Mouse (Mus musculus): ENCODE data around the gene Tchp.
A peak's percentile ranks its signal among the peaks of the same experiment; 100 is the strongest.

Gene Tchp

DNA sequence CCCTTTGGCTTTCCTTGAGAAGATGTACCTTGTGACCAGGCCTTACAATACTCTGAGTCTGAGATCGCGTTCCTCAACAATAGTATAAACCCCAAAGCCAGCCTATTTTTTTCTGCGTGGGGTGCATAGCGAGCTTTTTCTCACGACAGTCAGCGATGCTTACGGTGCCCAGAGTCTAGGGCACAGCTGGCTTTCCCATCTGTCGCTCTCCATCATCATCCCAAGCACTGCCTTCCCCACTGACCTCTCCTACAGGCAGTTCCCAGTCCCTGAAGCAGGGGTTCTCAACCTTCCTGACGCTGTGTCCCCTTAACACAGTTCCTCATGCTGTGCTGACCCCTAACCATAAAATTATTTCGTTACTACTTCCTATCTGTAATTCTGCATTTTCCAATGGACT lies 35.0 kb downstream of the Tchp start:
- DNase-seq = no peak

DNA sequence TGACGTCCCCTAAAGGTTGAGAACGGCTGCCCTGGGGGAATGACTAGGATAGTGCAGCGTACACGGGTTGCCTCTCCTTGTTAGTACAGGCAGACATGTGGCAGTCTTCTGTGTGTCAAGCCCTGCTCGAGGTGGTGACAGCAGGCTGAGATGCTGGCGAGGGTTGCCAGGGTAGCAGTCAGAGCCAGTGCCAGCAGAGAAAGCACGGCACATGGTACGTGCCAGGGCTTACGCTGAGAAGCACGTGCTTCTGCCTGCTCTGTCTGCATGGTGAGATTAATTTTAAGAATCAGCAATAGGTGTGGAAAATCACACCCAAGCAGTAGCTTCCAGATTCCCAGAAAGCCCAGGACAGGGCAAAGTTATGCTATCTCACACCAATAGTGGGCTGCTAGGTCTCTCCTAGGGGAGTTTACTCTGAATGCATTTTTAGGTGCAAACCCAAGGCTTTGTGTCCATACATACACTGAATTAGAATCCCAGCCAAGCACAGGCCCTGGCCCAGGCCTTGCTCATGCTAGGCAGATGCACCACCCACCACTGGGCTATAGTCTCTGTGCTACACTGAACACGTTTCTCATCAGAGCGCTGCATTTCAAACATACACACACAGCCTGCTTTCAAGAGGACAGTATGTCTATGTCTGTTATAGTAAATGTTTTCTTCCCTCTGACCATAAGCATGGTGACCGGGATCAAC lies 35.6 kb downstream of the Tchp start:
- no peak for DNase-seq

DNA sequence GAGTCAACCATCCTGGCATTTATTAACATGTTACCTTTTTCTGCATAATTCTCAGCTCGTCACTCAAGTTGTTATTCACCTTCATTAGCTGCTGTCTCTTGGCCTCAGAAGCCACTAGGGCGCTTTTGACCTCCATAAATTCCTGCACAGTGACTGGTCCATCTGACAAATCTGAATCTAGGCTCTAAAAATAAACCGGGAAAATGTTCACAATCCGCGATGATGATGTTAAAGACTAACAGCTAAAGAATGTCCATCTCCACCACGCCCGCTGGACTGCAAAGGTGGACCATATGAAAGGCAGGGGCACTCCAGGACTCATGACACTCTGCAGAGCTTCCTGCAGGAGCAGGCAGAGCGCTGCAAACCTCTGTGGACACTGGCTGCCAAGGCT lies 36.1 kb downstream of the Tchp start:
- DNase-seq = no peak

DNA sequence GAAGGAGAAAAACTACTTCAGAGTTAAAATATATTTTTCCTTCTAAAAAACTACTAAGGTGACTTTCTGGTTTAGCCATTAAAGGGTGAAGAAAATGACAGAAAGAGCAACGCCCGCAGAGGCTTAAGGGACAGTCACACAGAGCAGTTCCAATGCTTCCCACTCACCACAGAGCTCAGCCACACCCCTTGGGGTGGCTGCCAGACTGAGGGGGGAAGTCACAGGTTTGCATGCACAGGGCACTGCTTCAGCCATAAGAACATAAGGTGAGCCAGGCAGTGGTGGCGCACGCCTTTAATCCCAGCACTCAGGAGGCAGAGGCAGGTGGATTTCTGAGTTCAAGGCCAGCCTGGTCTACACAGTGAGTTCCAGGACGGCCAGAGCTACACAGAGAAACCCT lies 38.0 kb downstream of the Tchp start:
- no peak for DNase-seq

DNA sequence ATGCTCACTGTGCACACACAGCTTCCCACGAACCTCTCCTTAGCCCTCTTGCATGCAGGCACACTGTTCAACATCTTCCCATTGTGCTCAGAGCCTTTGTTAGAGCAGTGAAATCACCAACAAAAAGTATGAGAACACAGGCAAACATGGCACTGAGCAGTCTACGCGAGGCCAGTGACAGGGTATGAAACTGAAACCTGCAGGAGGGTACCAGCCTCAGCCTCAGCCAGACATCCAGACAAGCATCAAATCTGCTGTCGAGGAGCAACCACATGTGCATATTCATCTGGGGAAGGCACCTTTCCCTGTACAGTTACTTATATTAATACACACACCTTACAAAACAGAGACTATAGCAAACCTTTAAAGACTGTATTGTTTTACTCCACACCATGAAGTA lies 39.3 kb downstream of the Tchp start:
- DNase-seq = no peak

DNA sequence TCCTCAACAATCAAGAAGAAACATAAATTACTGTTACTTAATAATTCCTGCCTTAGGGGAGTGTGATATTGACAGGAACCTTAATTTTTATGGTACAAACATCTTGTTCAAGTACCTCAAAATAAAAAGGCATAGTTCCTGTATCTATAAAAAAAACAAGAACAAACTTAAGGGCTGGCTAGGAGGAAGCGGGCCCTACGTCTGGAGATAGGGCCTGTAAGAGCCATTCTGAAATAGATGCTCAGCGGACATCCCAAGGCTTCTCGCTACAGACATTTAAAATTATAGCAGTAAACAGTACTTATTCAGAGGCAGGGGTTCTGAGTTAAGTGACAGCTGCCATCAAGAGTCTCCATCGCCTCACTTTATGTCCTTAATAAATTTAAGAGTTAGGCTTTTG lies 40.0 kb downstream of the Tchp start:
- DNase-seq = no peak

DNA sequence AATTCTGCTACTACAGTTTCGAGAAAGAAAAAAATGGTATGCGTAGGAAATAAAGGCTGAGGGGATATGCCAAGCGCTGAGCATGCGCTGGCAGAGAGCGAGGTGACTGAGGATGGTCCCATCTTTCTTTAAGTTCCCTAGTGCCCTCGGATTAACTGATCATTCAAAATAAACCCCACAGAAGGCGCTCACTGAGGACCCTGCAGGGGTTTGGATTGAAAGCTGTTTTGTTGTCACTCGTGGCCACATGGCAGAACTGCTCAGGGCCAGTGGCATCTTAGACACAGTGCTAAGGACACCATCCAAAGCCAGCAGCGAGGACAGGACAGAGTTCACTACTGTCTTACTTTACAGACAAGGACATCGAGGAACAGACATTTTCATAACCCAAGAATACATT lies 42.8 kb downstream of the Tchp start:
- no peak for DNase-seq

DNA sequence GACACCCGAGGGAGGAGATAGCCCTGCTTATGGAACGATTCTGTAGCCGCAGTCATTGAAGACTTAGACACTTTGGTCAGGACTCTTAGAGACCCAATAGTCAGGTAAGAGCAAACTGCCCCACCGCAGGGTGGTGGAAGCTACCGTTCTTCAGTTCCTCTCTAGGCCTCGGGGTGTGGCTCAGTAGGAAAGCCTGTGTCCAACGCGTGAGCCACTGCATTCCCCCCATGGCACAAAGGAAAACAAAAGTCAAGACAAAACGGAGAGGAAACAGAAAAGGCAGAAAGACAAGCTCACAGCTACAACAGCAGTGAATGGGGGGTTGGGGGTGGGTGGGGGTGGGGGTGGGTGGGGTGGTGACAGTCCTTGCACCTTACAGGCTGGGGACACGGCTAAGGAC lies 44.8 kb downstream of the Tchp start:
- no peak for DNase-seq

DNA sequence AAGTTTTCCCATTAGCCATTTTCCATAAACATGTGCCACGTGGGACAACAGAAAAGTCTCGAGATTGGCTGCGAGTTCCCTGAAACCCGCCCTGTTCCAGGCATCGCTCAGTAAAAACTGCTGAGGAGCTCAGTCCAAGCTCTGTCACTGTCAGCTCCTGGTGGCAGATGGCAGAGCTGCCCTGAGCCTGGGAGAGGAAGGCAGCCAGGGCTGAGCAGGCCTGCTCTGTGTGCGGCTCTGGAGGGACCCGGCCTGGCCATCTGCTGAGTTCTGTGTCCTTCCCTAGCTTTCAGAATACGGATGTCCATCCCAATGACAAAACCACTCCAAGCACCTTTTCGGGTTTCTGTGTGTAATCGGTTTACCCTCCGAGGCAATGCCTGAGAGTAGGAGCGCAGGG lies 45.8 kb downstream of the Tchp start:
- no peak for DNase-seq

DNA sequence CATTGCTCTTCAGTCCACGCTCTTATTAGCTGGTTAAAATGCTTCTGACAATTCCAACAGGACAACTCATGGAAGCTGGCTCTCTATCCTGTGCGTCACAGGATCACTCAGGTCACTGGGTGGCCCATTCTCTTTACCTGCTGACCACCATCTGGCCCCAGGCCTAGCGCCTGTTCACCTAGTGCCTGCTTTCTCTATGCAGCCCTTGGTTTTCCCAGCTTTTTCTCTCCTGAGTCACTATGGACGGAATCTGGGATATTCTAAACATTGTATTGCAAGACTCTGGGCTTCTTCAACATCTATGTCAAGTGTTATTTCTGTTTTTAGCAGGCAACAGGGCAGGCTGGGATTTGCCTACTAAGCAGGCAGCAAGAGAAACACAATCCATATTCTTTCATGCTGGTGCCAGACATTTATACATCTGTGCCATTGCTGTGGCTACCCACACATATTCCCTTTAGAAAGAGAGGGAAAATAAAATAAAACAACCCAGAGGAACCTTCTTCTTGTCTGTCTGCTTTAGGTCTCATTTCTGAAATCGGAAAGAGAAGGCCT lies 52.1 kb downstream of the Tchp start:
- DNase-seq = no peak

DNA sequence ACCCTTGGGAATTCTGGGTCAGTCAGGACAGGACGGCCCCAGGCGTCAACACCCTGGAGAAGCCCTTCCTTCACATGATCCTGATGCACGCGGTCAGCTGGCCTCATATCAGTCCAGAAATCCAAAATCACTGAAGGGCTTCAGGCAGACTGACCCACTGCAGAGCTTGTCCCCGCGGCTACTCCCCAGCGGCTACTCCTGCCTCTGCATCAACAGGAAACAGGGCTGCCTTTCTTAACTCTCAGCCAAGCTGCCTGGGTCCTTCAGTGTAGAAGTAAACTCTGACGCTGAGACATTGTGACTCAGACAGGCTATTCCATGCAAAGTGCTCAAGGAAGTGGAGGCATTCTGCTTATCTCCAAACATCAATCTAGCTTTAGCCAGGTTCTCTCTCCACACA lies 54.4 kb downstream of the Tchp start:
- no peak for DNase-seq

DNA sequence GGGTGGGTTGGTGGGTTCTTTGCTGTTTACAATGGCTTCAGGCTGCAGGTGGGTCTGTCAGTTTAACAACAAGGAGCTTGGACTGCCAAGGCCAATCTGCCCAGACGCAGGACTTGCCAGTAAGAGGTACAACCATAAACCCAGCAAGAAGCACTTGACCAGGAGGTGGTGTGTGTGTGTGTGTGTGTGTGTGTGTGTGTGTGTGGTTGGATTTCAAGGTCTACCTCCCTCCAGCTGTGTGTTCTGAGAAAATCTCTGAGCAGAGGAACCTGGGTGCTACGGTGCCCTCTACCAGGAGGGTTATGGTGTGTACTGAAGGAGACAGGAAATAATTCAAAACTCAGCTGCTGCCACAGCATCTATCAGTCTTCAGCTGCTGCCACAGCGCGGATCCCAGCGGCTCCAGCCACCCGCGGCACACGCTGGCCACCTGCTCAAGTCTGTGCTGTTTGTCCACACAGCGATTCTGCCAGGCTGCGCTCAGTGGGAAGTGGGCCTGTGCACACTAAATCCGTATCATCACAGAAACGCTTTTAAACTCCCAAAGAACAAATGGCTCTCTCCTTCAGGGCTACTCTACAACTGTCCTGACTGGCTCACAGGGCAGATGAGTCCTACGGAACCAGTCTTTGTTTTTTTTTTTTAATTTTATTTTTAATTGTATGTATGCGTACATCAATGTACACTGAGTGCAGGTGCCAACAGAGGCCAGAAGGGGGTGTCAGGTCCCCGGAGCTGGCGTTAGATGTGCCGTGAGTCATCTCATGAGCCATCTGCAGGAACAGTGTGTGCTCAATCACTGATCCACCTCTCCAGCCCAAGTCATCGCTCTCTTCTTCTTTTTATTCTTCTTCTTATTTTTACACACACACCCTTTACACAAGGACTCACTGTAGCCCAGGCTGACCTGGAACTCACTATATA lies 57.5 kb downstream of the Tchp start:
- peak; percentile 40 for DNase-seq

DNA sequence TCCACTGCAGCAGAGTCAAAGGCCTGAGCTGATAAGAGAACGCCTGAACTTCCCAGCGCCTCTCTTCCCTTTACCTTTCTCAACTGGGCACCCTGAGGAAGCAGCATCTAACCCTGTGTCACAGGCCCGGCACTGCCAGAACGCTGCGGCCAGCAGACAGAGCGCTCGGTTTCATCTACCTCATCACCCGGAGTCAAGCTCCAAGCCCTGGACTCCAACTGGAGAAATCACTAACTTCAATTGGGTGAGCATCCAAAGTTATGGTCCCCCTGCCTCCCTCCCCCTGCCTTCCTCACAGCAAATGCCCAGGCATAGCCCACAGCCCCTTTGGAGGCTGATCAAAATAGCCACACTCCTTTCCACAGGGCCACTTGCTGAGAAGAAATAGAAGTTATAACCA lies 59.1 kb downstream of the Tchp start:
- no peak for DNase-seq

DNA sequence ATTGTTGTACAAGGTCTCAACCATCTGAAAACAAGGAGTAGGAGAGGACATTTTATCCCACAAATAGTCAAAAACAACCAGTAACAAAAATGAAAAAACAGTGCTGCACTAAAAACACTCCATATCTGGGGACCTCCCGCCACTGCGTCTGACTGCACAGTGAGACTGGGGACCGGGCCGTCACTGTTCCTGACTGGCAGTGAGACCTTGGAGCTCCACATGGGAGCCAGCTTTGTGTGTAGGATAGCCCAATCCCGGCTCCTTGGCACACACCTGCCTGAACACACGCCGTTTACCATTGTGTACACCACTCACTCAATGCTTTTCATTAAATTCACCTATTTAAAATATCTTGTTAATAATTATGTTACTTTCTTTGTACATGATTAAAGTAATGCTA lies 59.6 kb downstream of the Tchp start:
- no peak for DNase-seq

DNA sequence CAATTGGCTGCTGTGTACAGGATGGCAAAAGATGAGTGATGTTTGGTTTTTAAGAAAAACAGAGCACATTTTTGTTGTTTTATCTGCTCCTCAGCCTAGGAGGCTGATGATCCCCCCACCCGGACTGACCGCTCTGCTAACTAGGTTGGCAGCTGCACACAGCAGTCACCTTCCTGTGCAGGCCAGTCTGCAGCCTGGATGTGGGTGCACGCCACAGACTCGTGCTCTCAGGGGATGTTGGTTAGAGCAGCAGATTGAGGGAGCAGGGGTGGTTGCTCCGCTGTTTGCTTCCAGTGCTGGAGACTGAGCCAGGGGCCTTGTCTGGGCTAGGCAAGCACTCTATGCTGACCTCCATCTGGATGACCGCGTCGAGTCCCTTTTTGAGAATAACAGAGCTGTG lies 62.2 kb downstream of the Tchp start:
- DNase-seq = peak; percentile 63

DNA sequence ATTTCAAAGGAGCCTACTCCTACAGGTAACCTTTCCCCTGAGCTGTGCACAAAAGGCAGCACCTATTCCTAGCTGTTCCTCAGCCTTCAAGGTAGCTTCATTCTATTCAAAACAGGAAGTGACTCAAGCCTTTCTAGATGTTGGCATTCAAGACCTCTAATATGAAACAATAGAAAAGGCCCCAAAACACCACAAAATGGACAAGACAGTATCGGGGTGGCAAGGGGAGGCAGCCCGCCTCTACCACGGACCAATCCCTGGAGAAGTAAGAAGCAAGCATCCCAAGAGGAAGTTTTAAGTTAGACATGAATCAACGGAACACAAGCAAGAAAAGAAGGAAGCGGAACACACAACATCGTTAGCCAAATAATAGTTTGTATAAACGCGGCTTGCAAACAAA lies 64.2 kb downstream of the Tchp start:
- no peak for DNase-seq

All from thymus, postnatal 14 days (tissue).